Mouse (Mus musculus) myocyte (in vitro differentiated cells): ENCODE data around the gene Epha6.

Source experiments
- CEBPB ChIP-seq: IDR thresholded peaks from 2 replicates; pipeline ENCODE4 v1.6.1; 2011; ENCODE audit warnings: mild to moderate bottlenecking, moderate library complexity; ENCODE audit not compliant: poor library complexity, insufficient read depth, severe bottlenecking
- POLR2A ChIP-seq: IDR thresholded peaks from one replicate; pipeline ENCODE4 v1.6.1; 2011; ENCODE audit warnings: low read depth, mild to moderate bottlenecking, control low read depth, moderate library complexity; ENCODE audit not compliant: insufficient read length
- POLR2AphosphoS2 ChIP-seq: IDR thresholded peaks from one replicate; pipeline ENCODE4 v1.6.1; 2011; ENCODE audit warnings: low read depth, control low read depth; ENCODE audit not compliant: insufficient read length

GRCm38 (mm10) chr16:60434241-60434640 is 171.1 kb downstream of the Epha6 start:
- no peak for TF ChIP-seq POLR2AphosphoS2
- TF ChIP-seq CEBPB, result no peak
- TF ChIP-seq POLR2A, result no peak
